Mouse (Mus musculus) thymus, postnatal 4 days (tissue): ENCODE measurements at regions not wholly inside any gene's neighbourhood (a gene's known extent, or its start where the extent isn't known, plus 50 kb on each side); places are given as distances from the start of the nearest gene placed in this dataset.
A peak's percentile ranks its signal among the peaks of the same experiment; 100 is the strongest.
"Not testable (repeated sequence)": the region's sequence is repeated elsewhere in the genome, so short reads cannot be mapped to it uniquely, and the experiment has no call there.

Source experiments
- DNase-seq: peaks from one replicate; pipeline ENCODE4 v3.0.0; 2021

GRCm38 (mm10) chr11:41090391-41090900 is 335.3 kb upstream of the Ccng1 start:
- not testable (repeated sequence) for DNase-seq

GRCm38 (mm10) chr11:41063570-41063969 is 308.5 kb upstream of the Ccng1 start:
- DNase-seq: no peak

GRCm38 (mm10) chr11:41057796-41058195 is 302.7 kb upstream of the Ccng1 start:
- DNase-seq: no peak

- DNase-seq: no peak
These were observed 274.9 kb upstream of the Ccng1 start for GRCm38 (mm10) chr11:41030018-41030417.

GRCm38 (mm10) chr11:41010096-41010495 is 255.0 kb upstream of the Ccng1 start:
- no peak for DNase-seq

GRCm38 (mm10) chr11:40972806-40973205 is 217.7 kb upstream of the Ccng1 start:
- no peak for DNase-seq

GRCm38 (mm10) chr11:40927168-40927567 is 172.1 kb upstream of the Ccng1 start:
- peak; percentile 8 for DNase-seq

- no peak for DNase-seq
These were observed 136.4 kb upstream of the Ccng1 start for GRCm38 (mm10) chr11:40891485-40891884.

GRCm38 (mm10) chr11:40884509-40884908 is 129.4 kb upstream of the Ccng1 start:
- no peak for DNase-seq

GRCm38 (mm10) chr11:40879589-40879988 is 124.5 kb upstream of the Ccng1 start:
- no peak for DNase-seq

GRCm38 (mm10) chr11:40873002-40873401 is 117.9 kb upstream of the Ccng1 start:
- DNase-seq: no peak

GRCm38 (mm10) chr11:40865694-40866093 is 110.6 kb upstream of the Ccng1 start:
- DNase-seq: peak; percentile 25

- DNase-seq: no peak
These were observed 96.2 kb upstream of the Ccng1 start for GRCm38 (mm10) chr11:40851361-40851760.

- DNase-seq: no peak
These were observed 95.6 kb upstream of the Ccng1 start for GRCm38 (mm10) chr11:40850652-40851092.

- no peak for DNase-seq
These were observed 91.5 kb upstream of the Ccng1 start for GRCm38 (mm10) chr11:40846586-40846985.

GRCm38 (mm10) chr11:40835393-40835792 is 80.3 kb upstream of the Ccng1 start:
- DNase-seq: no peak
